Mouse (Mus musculus) gastrocnemius, postnatal 14 days (tissue): ENCODE results near the gene Stim2. TPM values are rescaled to one million over a fixed set of nuclear protein-coding genes. Genes with fewer than 3 reads are reported as not detected.
A peak's percentile ranks its signal among the peaks of the same experiment; 100 is the strongest.

ENCODE experiments used
- DNase-seq: peaks from one replicate; pipeline ENCODE4 v3.0.0; 2021; ENCODE audit warnings: mixed read lengths
- intact Hi-C: fragments of 180-260 bp; cut with DNase I; formaldehyde crosslinking; loops from one replicate; pipeline ENCODE4 v1.15.1; 2025; ENCODE audit warnings: low total_unique reads
- total RNA-seq, 2 experiments: library from RNA; stranded (reverse); gene quantifications; 2 replicates each; pipeline ENCODE4 v1.2.3; 2021

Stim2 gene
- total RNA-seq, 2 experiments from 2014 or later, result 30.6 to 34.1 TPM

DNA sequence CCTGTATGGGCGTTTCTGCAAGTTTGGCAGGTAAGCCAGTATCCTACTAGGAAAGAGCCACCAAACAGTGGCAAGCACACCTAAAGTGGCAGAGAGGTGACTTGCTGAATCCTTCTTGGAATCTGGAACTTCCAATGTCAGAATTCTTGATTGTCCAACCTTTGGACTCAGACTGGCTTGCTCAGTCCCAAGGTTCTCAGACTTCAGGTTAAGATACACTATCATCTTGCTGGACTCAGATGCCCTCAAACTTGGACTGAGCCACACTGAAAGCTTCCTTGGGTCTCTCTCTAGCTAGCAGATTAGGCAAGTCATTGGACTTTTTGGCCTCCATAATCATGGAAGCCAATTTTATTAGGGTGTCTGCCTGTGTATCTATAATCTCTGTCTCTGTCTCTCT is 10.8 kb upstream of the Stim2 start:
- intact Hi-C loops, result no loop called here
- no peak for DNase-seq

- intact Hi-C loops, result no loop called here
- DNase-seq, result no peak
Measured at GRCm38 (mm10) chr5:53988053-53988452, 10.2 kb upstream of the Stim2 start.

GRCm38 (mm10) chr5:53992616-53993015 is 5.7 kb upstream of the Stim2 start:
- DNase-seq, result peak; percentile 68
- intact Hi-C loops, result loop anchor here (10.0 kb wide), 1 partner anchor 48 kb away; no protein-coding TSS in a partner anchor

GRCm38 (mm10) chr5:53994576-53994975 is 3.7 kb upstream of the Stim2 start:
- intact Hi-C loops, result loop anchor here (10.0 kb wide), 1 partner anchor 50 kb away; no protein-coding TSS in a partner anchor
- DNase-seq, result no peak

- intact Hi-C loops, result loop anchor here (10.0 kb wide), 1 partner anchor 51 kb away; no protein-coding TSS in a partner anchor
- DNase-seq, result peak; percentile 80
Measured at GRCm38 (mm10) chr5:53995316-53995715, 3.0 kb upstream of the Stim2 start.

DNA sequence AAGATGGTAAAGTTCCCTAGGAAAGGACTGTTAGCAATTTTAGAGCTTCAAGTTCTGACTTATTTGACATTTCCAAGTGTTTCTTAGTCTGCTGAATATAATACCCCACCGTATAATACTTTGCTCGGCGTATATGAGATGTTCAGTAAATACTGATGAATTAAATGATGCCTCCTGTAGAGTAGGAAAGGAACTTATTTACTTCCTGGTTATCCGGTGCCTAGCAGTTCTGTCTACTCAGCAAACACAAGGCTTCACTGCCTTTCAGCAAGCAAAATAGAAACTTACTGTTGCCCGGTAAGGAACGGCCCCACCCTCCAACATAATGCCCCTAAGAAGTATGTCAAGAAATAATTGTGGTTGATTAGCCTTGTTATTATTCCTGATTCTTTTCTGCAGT is 1.5 kb upstream of the Stim2 start:
- intact Hi-C loops, result loop anchor here (10.0 kb wide), 1 partner anchor 52 kb away; no protein-coding TSS in a partner anchor
- DNase-seq, result no peak

DNA sequence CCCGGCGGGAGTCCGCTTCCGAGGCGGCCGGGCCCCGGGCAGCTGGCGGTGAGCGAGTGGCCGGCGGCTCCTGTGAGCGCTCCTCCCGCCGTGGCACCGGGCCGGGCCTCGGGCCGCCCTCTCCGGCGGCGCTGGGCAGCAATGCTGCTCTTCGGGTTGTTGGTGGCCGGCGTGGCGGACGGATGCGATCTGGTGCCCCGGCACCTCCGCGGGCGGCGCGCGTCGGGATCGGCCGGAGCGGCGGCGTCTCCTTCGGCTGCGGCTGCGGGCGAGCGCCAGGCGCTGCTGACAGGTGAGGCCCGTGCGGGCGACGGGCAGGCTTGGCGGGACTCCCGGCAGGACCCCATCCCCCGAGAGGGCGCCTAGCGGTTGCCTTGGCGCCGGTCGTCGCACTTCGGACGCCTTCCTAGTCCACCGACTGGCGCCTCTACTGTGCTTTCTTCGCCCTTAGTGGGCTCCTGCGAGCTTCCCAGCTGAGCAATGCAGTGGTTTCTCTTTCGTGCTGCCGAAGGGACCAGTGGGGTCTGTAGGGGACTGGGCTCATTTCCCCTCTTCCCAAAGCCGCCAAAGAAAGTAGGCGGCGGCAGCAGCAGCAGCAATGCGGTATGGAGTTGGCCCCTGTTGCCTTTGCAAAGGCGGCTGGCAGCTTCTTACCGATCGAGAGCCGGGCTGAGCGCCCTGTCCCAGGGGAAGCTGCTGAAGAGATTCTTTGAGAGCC is 603 bp downstream of the Stim2 start:
- intact Hi-C loops, result loop anchor here (10.0 kb wide), 1 partner anchor 54 kb away; no protein-coding TSS in a partner anchor

DNA sequence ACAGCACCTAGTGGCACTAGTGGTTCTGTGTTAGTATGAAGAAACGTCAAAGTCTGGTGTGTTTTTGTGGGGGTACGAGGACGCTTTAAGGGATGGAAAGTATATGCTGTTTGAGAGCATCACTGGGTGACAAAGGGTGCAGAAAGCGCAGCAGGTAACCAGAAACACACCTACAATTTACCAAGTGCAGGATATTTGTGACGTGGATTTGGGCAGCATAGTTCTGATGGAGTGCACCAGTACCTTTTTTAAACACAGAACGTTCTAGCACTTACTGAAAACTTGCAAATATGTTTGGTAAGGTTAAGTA is 1.1 kb downstream of the Stim2 start:
- no peak for DNase-seq
- intact Hi-C loops, result loop anchor here (10.0 kb wide), 1 partner anchor 55 kb away; no protein-coding TSS in a partner anchor

More for the DNA sequence above, 603 bp downstream of the Stim2 start:
- peak; percentile 70 for DNase-seq

DNA sequence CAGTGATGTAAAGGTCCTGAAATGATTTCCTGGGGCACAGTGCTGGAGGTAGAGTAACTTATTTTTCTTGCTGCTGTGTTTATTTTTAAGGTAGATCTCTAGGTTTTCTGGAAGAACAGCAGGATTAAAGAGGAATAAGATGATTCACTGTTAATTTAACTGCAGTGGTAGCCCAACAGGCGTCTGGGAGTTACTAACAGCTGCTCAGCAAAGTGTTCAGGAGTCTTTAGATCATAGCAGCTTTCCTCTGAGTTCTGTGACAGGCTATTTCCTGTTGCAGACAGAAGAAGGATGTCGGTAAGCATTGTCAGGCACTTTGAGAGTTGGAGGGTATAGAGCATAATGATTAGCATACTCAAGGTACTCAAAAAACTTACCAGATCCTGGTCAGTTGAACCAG is 1.5 kb downstream of the Stim2 start:
- no peak for DNase-seq
- intact Hi-C loops, result loop anchor here (10.0 kb wide), 2 partner anchors 55 to 105 kb away; no protein-coding TSS in a partner anchor

DNA sequence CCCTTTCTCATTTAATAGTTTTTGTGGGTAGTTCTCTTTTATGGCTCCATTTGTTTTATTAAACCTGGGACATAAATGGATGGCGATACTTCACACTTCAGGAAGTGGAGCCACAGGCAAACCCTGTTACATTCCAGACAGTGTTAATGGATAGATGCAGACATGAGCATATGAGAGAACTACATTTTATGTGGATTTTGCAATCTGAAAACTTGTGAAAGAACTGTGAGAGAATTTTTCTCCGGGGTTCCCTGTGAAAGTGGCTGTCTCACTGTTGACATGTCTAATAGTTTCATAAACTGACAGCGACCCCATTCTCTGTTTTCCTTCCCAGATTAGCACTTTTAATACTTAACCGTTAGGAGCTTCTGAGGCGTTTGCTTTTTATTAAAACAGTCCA is 2.7 kb downstream of the Stim2 start:
- intact Hi-C loops, result loop anchor here (10.0 kb wide), 1 partner anchor 104 kb away; no protein-coding TSS in a partner anchor
- DNase-seq, result no peak

- intact Hi-C loops, result loop anchor here (10.0 kb wide), 1 partner anchor 100 kb away; no protein-coding TSS in a partner anchor
- no peak for DNase-seq
Measured at GRCm38 (mm10) chr5:54005111-54005864, 7.0 kb downstream of the Stim2 start.

GRCm38 (mm10) chr5:54005865-54006225 is 7.5 kb downstream of the Stim2 start:
- intact Hi-C loops, result loop anchor here (10.0 kb wide), 1 partner anchor 99 kb away; no protein-coding TSS in a partner anchor
- no peak for DNase-seq

DNA sequence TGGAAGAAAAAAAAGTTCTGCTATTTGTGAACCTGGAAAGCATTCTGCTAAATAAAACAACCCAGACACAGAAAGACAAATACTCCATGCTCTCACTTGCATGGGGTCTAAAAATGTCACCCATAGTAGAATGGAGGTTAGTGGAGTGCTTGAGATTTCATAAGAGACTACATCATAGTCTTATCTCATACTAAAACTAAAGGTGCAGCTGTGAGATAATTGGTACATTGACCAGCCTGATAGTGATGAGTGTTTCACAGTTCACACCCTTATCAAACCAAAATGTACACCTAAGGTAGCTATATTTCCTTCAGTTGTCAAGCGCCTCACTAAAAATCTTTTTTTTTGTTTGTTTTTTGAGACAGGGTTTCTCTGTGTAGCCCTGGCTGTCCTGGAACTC is 8.5 kb downstream of the Stim2 start:
- no peak for DNase-seq
- intact Hi-C loops, result loop anchor here (10.0 kb wide), 1 partner anchor 98 kb away; no protein-coding TSS in a partner anchor

DNA sequence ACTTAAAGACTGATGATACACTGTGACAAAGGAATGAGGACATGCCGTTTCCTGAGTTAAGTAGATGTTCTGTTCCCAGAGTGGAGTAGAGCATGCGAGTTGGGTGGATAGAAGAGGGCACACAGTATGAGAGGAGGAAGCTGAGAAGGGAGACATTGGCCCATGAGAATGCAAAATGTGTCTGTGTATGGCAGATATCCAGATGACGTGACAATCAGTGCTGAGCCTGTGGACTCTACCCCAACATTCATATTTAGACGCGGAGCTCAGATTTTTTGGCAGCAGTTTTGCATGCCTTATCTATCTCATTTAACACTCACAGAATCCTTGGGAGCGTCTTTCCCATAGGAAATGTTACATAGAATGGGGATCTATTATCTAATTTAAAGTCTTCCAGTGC is 9.3 kb downstream of the Stim2 start:
- no peak for DNase-seq
- intact Hi-C loops, result loop anchor here (10.0 kb wide), 1 partner anchor 97 kb away; no protein-coding TSS in a partner anchor

- intact Hi-C loops, result no loop called here
Measured at GRCm38 (mm10) chr5:54013271-54013670, 15.0 kb downstream of the Stim2 start.

GRCm38 (mm10) chr5:54017143-54017542 is 18.8 kb downstream of the Stim2 start:
- intact Hi-C loops, result no loop called here
- DNase-seq, result no peak

More at GRCm38 (mm10) chr5:54013271-54013670, 15.0 kb downstream of the Stim2 start:
- no peak for DNase-seq

GRCm38 (mm10) chr5:54018856-54019255 is 20.6 kb downstream of the Stim2 start:
- DNase-seq, result no peak

GRCm38 (mm10) chr5:54019546-54019945 is 21.2 kb downstream of the Stim2 start:
- no peak for DNase-seq
- intact Hi-C loops, result no loop called here

More at GRCm38 (mm10) chr5:54018856-54019255, 20.6 kb downstream of the Stim2 start:
- intact Hi-C loops, result no loop called here

DNA sequence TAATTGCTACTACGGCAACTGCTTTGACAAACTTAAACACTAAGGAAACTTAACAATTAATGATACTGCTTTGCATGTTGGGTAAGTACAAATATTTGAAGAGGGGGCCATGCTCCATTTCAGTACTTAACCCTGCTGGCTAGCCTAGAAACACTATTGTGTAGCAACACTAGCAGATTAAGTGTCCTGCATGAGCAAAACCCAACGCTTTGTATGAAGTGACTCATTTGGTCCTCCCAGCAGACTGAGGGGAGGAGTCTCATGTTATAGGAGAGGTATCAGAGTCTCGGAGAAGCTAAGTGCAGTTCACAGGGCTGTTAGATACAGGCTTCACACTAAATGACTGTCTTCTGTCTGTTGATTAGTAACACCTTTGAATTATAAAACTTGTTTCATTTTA is 26.3 kb downstream of the Stim2 start:
- no peak for DNase-seq
- intact Hi-C loops, result no loop called here

DNA sequence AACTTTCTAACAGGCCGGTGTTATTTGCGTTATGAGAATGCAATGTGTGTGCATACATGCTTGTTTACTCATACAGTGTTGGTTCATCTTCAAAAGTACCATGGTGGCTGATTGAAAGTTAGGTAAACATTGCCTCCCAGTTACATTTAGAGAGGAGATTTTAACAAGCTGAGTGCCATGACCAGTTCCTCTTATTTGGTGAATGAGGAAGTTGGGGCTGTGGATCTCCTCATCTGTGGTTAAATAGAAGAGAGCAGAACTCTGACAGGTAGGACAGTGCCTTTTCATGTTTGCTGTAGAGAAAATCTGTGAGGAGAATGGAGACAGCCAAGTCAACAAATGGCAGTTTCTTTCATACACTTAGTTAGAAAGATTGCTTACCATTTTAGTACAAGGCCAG is 27.3 kb downstream of the Stim2 start:
- no peak for DNase-seq
- intact Hi-C loops, result no loop called here
